Mouse (Mus musculus): ENCODE data around the gene Gpalpp1. TPM values are rescaled to one million over a fixed set of nuclear protein-coding genes. Genes with fewer than 3 reads are reported as not detected.

Gene Gpalpp1
- 11.0 and 12.3 TPM in 2 replicates for polyA plus RNA-seq (2014; fragmentation: Nextera tagmentation; extraction: Ambion mirVana)

GRCm38 (mm10) chr14:76110396-76111221, at the start of gene Gpalpp1, which contains the start of gene Nufip1:
Gene Gpalpp1 (minus strand): TSS chr14:76110760.
Gene Nufip1 (plus strand): TSS chr14:76110891.
- H3K9me3 ChIP-seq (ENCODE audit: control insufficient read depth, low read length), result no peaks in the 10 kb centered on the region
- peaks cover 28% of the 10 kb centered on the region for H3K36me3 ChIP-seq (ENCODE audit: control insufficient read depth, insufficient read depth, low read length)
- H3K4me1 ChIP-seq (ENCODE audit: control insufficient read depth in 2 of 2, insufficient read depth in 2 of 2, low read length in 2 of 2), result peaks cover 4 to 16% of the 10 kb centered on the region in 2 experiments; a peak in 3 of 4 replicates
- peak within 1 kb of the TSS; percentile 89 for H3K9ac ChIP-seq (ENCODE audit: low read length)
- peak within 1 kb of the TSS; percentile 95 for H3K4me2 ChIP-seq (ENCODE audit: low read length)
- peak within 1 kb of the TSS; percentile 94 to 98 for H3K4me3 ChIP-seq (ENCODE audit: control insufficient read depth in 1 of 2, insufficient read depth in 1 of 2, low read depth in 1 of 2, low read length in 2 of 2)
- H3K27ac ChIP-seq (replicated peaks in 1 of 2; ENCODE audit: control insufficient read depth in 1 of 2, insufficient read depth in 1 of 2, low read depth in 2 of 2, low read length in 2 of 2), result peak within 1 kb of the TSS; percentile 86 to 88
- under 1% methylated on average over 69 of the region's 69 CpGs for WGBS
- ATAC-seq (ENCODE audit: insufficient number of reproducible peaks, insufficient read depth, low FRiP score, low read depth), result peak; percentile 96
- no peaks in the 10 kb centered on the region for H3K27me3 ChIP-seq (ENCODE audit: control insufficient read depth, insufficient read depth, low read length)

GRCm38 (mm10) chr14:76158192-76158785, 47.7 kb upstream of the Gpalpp1 start:
- Histone ChIP-seq H3K4me1 (ENCODE audit: control insufficient read depth in 2 of 2, insufficient read depth in 2 of 2, low read length in 2 of 2) (peaks cover 1 to 5% of the 10 kb centered on the region in 2 experiments; a peak in 2 of 4 replicates), H3K4me3 (ENCODE audit: control insufficient read depth in 1 of 2, insufficient read depth in 1 of 2, low read depth in 1 of 2, low read length in 2 of 2) (no peak overlapping the region), H3K36me3 (ENCODE audit: control insufficient read depth, insufficient read depth, low read length) (no peaks in the 10 kb centered on the region), H3K9ac (ENCODE audit: low read length) (no peak overlapping the region), H3K9me3 (ENCODE audit: control insufficient read depth, low read length) (no peaks in the 10 kb centered on the region), H3K27me3 (ENCODE audit: control insufficient read depth, insufficient read depth, low read length) (no peaks in the 10 kb centered on the region), H3K4me2 (ENCODE audit: low read length) (no peak overlapping the region), H3K27ac (replicated peaks in 1 of 2; ENCODE audit: control insufficient read depth in 1 of 2, insufficient read depth in 1 of 2, low read depth in 2 of 2, low read length in 2 of 2) (no peak overlapping the region)
- 55% methylated on average over 5 of the region's 5 CpGs for WGBS
- no peak for ATAC-seq (ENCODE audit: insufficient number of reproducible peaks, insufficient read depth, low FRiP score, low read depth)

GRCm38 (mm10) chr14:76153828-76154227, 43.3 kb upstream of the Gpalpp1 start:
- Histone ChIP-seq H3K27me3 (ENCODE audit: control insufficient read depth, insufficient read depth, low read length) (no peaks in the 10 kb centered on the region), H3K36me3 (ENCODE audit: control insufficient read depth, insufficient read depth, low read length) (no peaks in the 10 kb centered on the region), H3K4me1 (ENCODE audit: control insufficient read depth in 2 of 2, insufficient read depth in 2 of 2, low read length in 2 of 2) (peaks cover 10 to 25% of the 10 kb centered on the region in 2 experiments; a peak in 3 of 4 replicates), H3K9me3 (ENCODE audit: control insufficient read depth, low read length) (no peaks in the 10 kb centered on the region), H3K27ac (replicated peaks in 1 of 2; ENCODE audit: control insufficient read depth in 1 of 2, insufficient read depth in 1 of 2, low read depth in 2 of 2, low read length in 2 of 2) (no peak overlapping the region), H3K4me2 (ENCODE audit: low read length) (peak overlapping the region; percentile 74), H3K4me3 (ENCODE audit: control insufficient read depth in 1 of 2, insufficient read depth in 1 of 2, low read depth in 1 of 2, low read length in 2 of 2) (peak overlapping the region in 1 of 2 experiments; percentile 80; a peak in 2 of 4 replicates), H3K9ac (ENCODE audit: low read length) (no peak overlapping the region)
- 32% methylated on average over 6 of the region's 6 CpGs for WGBS
- ATAC-seq (ENCODE audit: insufficient number of reproducible peaks, insufficient read depth, low FRiP score, low read depth), result no peak

GRCm38 (mm10) chr14:76153003-76153675, 42.6 kb upstream of the Gpalpp1 start:
- H3K9ac ChIP-seq (ENCODE audit: low read length), result peak overlapping the region; percentile 93
- H3K36me3 ChIP-seq (ENCODE audit: control insufficient read depth, insufficient read depth, low read length), result no peaks in the 10 kb centered on the region
- H3K4me3 ChIP-seq (ENCODE audit: control insufficient read depth in 1 of 2, insufficient read depth in 1 of 2, low read depth in 1 of 2, low read length in 2 of 2), result peak overlapping the region; percentile 80 to 87
- H3K27me3 ChIP-seq (ENCODE audit: control insufficient read depth, insufficient read depth, low read length), result no peaks in the 10 kb centered on the region
- ATAC-seq (ENCODE audit: insufficient number of reproducible peaks, insufficient read depth, low FRiP score, low read depth), result no peak
- H3K4me2 ChIP-seq (ENCODE audit: low read length), result peak overlapping the region; percentile 74
- H3K27ac ChIP-seq (replicated peaks in 1 of 2; ENCODE audit: control insufficient read depth in 1 of 2, insufficient read depth in 1 of 2, low read depth in 2 of 2, low read length in 2 of 2), result peak overlapping the region; percentile 75 to 98
- H3K9me3 ChIP-seq (ENCODE audit: control insufficient read depth, low read length), result no peaks in the 10 kb centered on the region
- peaks cover 10 to 25% of the 10 kb centered on the region in 2 experiments; a peak in 3 of 4 replicates for H3K4me1 ChIP-seq (ENCODE audit: control insufficient read depth in 2 of 2, insufficient read depth in 2 of 2, low read length in 2 of 2)
- WGBS, result 3% methylated on average over 24 of the region's 24 CpGs

GRCm38 (mm10) chr14:76152162-76153002, 41.8 kb upstream of the Gpalpp1 start:
- peak overlapping the region; percentile 80 to 87 for H3K4me3 ChIP-seq (ENCODE audit: control insufficient read depth in 1 of 2, insufficient read depth in 1 of 2, low read depth in 1 of 2, low read length in 2 of 2)
- peak overlapping the region; percentile 98 to 99 for H3K27ac ChIP-seq (replicated peaks in 1 of 2; ENCODE audit: control insufficient read depth in 1 of 2, insufficient read depth in 1 of 2, low read depth in 2 of 2, low read length in 2 of 2)
- H3K27me3 ChIP-seq (ENCODE audit: control insufficient read depth, insufficient read depth, low read length), result no peaks in the 10 kb centered on the region
- ATAC-seq (ENCODE audit: insufficient number of reproducible peaks, insufficient read depth, low FRiP score, low read depth), result peak; percentile 86
- under 1% methylated on average over 41 of the region's 41 CpGs for WGBS
- no peaks in the 10 kb centered on the region for H3K9me3 ChIP-seq (ENCODE audit: control insufficient read depth, low read length)
- peaks cover 10 to 25% of the 10 kb centered on the region in 2 experiments; a peak in 3 of 4 replicates for H3K4me1 ChIP-seq (ENCODE audit: control insufficient read depth in 2 of 2, insufficient read depth in 2 of 2, low read length in 2 of 2)
- no peaks in the 10 kb centered on the region for H3K36me3 ChIP-seq (ENCODE audit: control insufficient read depth, insufficient read depth, low read length)
- H3K4me2 ChIP-seq (ENCODE audit: low read length), result peak overlapping the region; percentile 74
- H3K9ac ChIP-seq (ENCODE audit: low read length), result peak overlapping the region; percentile 93

- Histone ChIP-seq H3K4me1 (ENCODE audit: control insufficient read depth in 2 of 2, insufficient read depth in 2 of 2, low read length in 2 of 2) (peaks cover 10 to 25% of the 10 kb centered on the region in 2 experiments; a peak in 3 of 4 replicates), H3K9ac (ENCODE audit: low read length) (peak overlapping the region; percentile 93), H3K27me3 (ENCODE audit: control insufficient read depth, insufficient read depth, low read length) (no peaks in the 10 kb centered on the region), H3K27ac (replicated peaks in 1 of 2; ENCODE audit: control insufficient read depth in 1 of 2, insufficient read depth in 1 of 2, low read depth in 2 of 2, low read length in 2 of 2) (peak overlapping the region; percentile 98 to 99), H3K4me2 (ENCODE audit: low read length) (peak overlapping the region; percentile 74), H3K9me3 (ENCODE audit: control insufficient read depth, low read length) (no peaks in the 10 kb centered on the region), H3K36me3 (ENCODE audit: control insufficient read depth, insufficient read depth, low read length) (no peaks in the 10 kb centered on the region), H3K4me3 (ENCODE audit: control insufficient read depth in 1 of 2, insufficient read depth in 1 of 2, low read depth in 1 of 2, low read length in 2 of 2) (peak overlapping the region; percentile 80 to 87)
- ATAC-seq (ENCODE audit: insufficient number of reproducible peaks, insufficient read depth, low FRiP score, low read depth), result no peak
- 1% methylated on average over 10 of the region's 10 CpGs for WGBS
Measured at GRCm38 (mm10) chr14:76151820-76152161, 41.2 kb upstream of the Gpalpp1 start.

Measured in heart, embryonic 14.5 days (tissue).